Mouse (Mus musculus) embryonic fibroblast, embryonic 13.5 days (primary cell): ENCODE measurements around the gene Jph2. TPM values are rescaled to one million over a fixed set of nuclear protein-coding genes. Genes with fewer than 3 reads are reported as not detected.
A peak's percentile ranks its signal among the peaks of the same experiment; 100 is the strongest.
"Not testable (repeated sequence)": the region's sequence is repeated elsewhere in the genome, so short reads cannot be mapped to it uniquely, and the experiment has no call there.

Source experiments
- H3K27ac ChIP-seq: 2 replicates; pipeline ENCODE4 v1.5.1; 2012; ENCODE audit warnings: low read length, control low read depth, inconsistent platforms; ENCODE audit not compliant: insufficient read depth
- H3K4me1 ChIP-seq: 2 replicates; pipeline ENCODE4 v1.6.1; 2011; ENCODE audit warnings: low read length; ENCODE audit not compliant: control insufficient read depth, insufficient read depth
- H3K4me3 ChIP-seq: 2 replicates; pipeline ENCODE4 v1.5.1; 2011; ENCODE audit warnings: mild to moderate bottlenecking, control low read depth, low read length; ENCODE audit not compliant: insufficient read depth
- CTCF ChIP-seq: IDR thresholded peaks from 2 replicates; pipeline ENCODE4 v1.5.1; 2011; ENCODE audit warnings: mild to moderate bottlenecking, control low read depth, low read length, moderate library complexity, borderline replicate concordance; ENCODE audit not compliant: insufficient read depth
- POLR2A ChIP-seq: IDR thresholded peaks from 2 replicates; pipeline ENCODE4 v1.6.1; 2011; ENCODE audit warnings: low read depth, mild to moderate bottlenecking, control low read depth, low read length, moderate library complexity
- polyA plus RNA-seq: library from polyadenylated mRNA; stranded (reverse); fragments of >200 nt; gene quantifications from 2 replicates; pipeline ENCODE4 v1.2.4, GENCODE M21; 2011; ENCODE audit warnings: low read depth; ENCODE audit not compliant: missing spikeins, insufficient read length

Jph2 gene
- polyA plus RNA-seq, 1 experiment, result 33.0 TPM

GRCm38 (mm10) chr2:163412846-163413590 lies 15.2 kb upstream of the Jph2 start:
- no peak for TF ChIP-seq POLR2A
- no peak for TF ChIP-seq CTCF
- Histone ChIP-seq H3K27ac (peak overlapping the region; percentile 73; the same call in 1 of the 2 replicates), H3K4me3 (no peak overlapping the region), H3K4me1 (peaks cover 3% of the 10 kb centered on the region; the same call in 1 of the 2 replicates)

- Histone ChIP-seq H3K27ac (no peak overlapping the region), H3K4me3 (no peak overlapping the region), H3K4me1 (peaks cover 3% of the 10 kb centered on the region; the same call in 1 of the 2 replicates)
- TF ChIP-seq POLR2A (no peak), CTCF (no peak)
Observed at GRCm38 (mm10) chr2:163412419-163412818, 14.6 kb upstream of the Jph2 start.

GRCm38 (mm10) chr2:163411840-163412239 lies 14.0 kb upstream of the Jph2 start:
- Histone ChIP-seq H3K27ac (no peak overlapping the region), H3K4me1 (peaks cover 3% of the 10 kb centered on the region; the same call in 1 of the 2 replicates), H3K4me3 (no peak overlapping the region)
- TF ChIP-seq CTCF, result no peak
- no peak for TF ChIP-seq POLR2A

GRCm38 (mm10) chr2:163411344-163411743 lies 13.6 kb upstream of the Jph2 start:
- not testable (repeated sequence) for H3K4me3 ChIP-seq, H3K27ac ChIP-seq, H3K4me1 ChIP-seq

- H3K4me3 ChIP-seq, result no peak overlapping the region
- H3K4me1 ChIP-seq, result peaks cover 3% of the 10 kb centered on the region; the same call in 1 of the 2 replicates
- H3K27ac ChIP-seq, result no peak overlapping the region
Observed at GRCm38 (mm10) chr2:163410211-163410610, 12.4 kb upstream of the Jph2 start.

GRCm38 (mm10) chr2:163404037-163404815 lies 6.4 kb upstream of the Jph2 start:
- Histone ChIP-seq H3K4me1 (0 out of 2 replicates have a peak, but pooled peaks cover 7% of the 10 kb centered on the region), H3K4me3 (no peak overlapping the region)
- TF ChIP-seq POLR2A (no peak), CTCF (no peak)

More at GRCm38 (mm10) chr2:163410211-163410610, 12.4 kb upstream of the Jph2 start:
- no peak for TF ChIP-seq POLR2A
- no peak for TF ChIP-seq CTCF

GRCm38 (mm10) chr2:163401221-163401620 lies 3.4 kb upstream of the Jph2 start:
- Histone ChIP-seq H3K27ac (no peak overlapping the region), H3K4me3 (no peak overlapping the region), H3K4me1 (peaks cover 11% of the 10 kb centered on the region)
- no peak for TF ChIP-seq POLR2A
- TF ChIP-seq CTCF, result 0 out of 2 replicates have a peak, but pooled peaks have one; percentile 2

More at GRCm38 (mm10) chr2:163404037-163404815, 6.4 kb upstream of the Jph2 start:
- H3K27ac ChIP-seq, result no peak overlapping the region

- H3K27ac ChIP-seq, result peak overlapping the region; percentile 87
- peaks cover 8% of the 10 kb centered on the region for H3K4me1 ChIP-seq
- H3K4me3 ChIP-seq, result no peak overlapping the region
- TF ChIP-seq CTCF, result no peak
Observed at GRCm38 (mm10) chr2:163399222-163399621, 1.4 kb upstream of the Jph2 start.

GRCm38 (mm10) chr2:163398770-163399169 lies 977 bp upstream of the Jph2 start:
- TF ChIP-seq CTCF, result no peak
- TF ChIP-seq POLR2A, result peak; percentile 53; the same call in 1 of the 2 replicates
- Histone ChIP-seq H3K4me3 (no peak overlapping the region), H3K4me1 (peaks cover 8% of the 10 kb centered on the region), H3K27ac (peak overlapping the region; percentile 87)

GRCm38 (mm10) chr2:163397071-163397470 lies 722 bp downstream of the Jph2 start:
- Histone ChIP-seq H3K4me3 (peak overlapping the region; percentile 43), H3K4me1 (peaks cover 7% of the 10 kb centered on the region), H3K27ac (peak overlapping the region; percentile 87; the same call in 1 of the 2 replicates)
- TF ChIP-seq CTCF, result no peak
- no peak for TF ChIP-seq POLR2A
